Mouse (Mus musculus) ES-E14 (cell line): ENCODE measurements around the gene Il6ra. TPM values are rescaled to one million over a fixed set of nuclear protein-coding genes. Genes with fewer than 3 reads are reported as not detected.

Experiments used
- DNase-seq: peaks from one replicate; pipeline ENCODE4 v3.0.0-alpha.2; 2013; ENCODE audit warnings: low read depth, low spot score
- H3K27ac ChIP-seq: 2 replicates; pipeline ENCODE4 v1.5.1; 2012; ENCODE audit warnings: low read depth, mild to moderate bottlenecking, low read length, moderate library complexity, mixed read lengths; ENCODE audit not compliant: poor library complexity, insufficient read depth, severe bottlenecking
- H3K36me3 ChIP-seq: 2 replicates; pipeline ENCODE4 v1.6.1; 2012; ENCODE audit warnings: mild to moderate bottlenecking, low read length, moderate library complexity, mixed read lengths; ENCODE audit not compliant: control insufficient read depth, poor library complexity, insufficient read depth, severe bottlenecking
- H3K4me1 ChIP-seq, 2 experiments: fragments of 150-350 bp in 1 of 2; sonication (generic) in 1 of 2; 2 replicates each; pipeline ENCODE4 v1.6.1; 2012; ENCODE audit warnings: low read length in 2 of 2, mild to moderate bottlenecking in 1 of 2, mixed read lengths in 1 of 2; ENCODE audit not compliant: control insufficient read depth in 2 of 2, insufficient read depth in 2 of 2, poor library complexity in 1 of 2
- H3K4me3 ChIP-seq, 2 experiments: fragments of 150-350 bp in 1 of 2; sonication (generic) in 1 of 2; 2 replicates each; pipeline ENCODE4 v1.5.1; 2012; ENCODE audit warnings: low read length in 2 of 2, low read depth in 1 of 2, mild to moderate bottlenecking in 1 of 2, mixed read lengths in 1 of 2; ENCODE audit not compliant: insufficient read depth in 1 of 2, poor library complexity in 1 of 2, severe bottlenecking in 1 of 2
- H3K9ac ChIP-seq: 2 replicates; pipeline ENCODE4 v1.6.1; 2012; ENCODE audit warnings: low read depth, mild to moderate bottlenecking, low read length, mixed read lengths; ENCODE audit not compliant: poor library complexity, insufficient read depth, severe bottlenecking
- H3K9me3 ChIP-seq: fragments of 150-350 bp; sonication (generic); 2 replicates; pipeline ENCODE4 v1.6.1; 2012; ENCODE audit warnings: low read depth, mild to moderate bottlenecking, low read length; ENCODE audit not compliant: control insufficient read depth, insufficient read depth
- CHD2 ChIP-seq: IDR thresholded peaks from 2 replicates; pipeline ENCODE4 v1.6.1; 2014; ENCODE audit warnings: mild to moderate bottlenecking, low read depth, low read length, inconsistent platforms
- HCFC1 ChIP-seq: IDR thresholded peaks from 2 replicates; pipeline ENCODE4 v1.6.1; 2012; ENCODE audit warnings: low read length, inconsistent platforms, borderline replicate concordance; ENCODE audit not compliant: insufficient read depth
- MAFK ChIP-seq: IDR thresholded peaks from 2 replicates; pipeline ENCODE4 v1.6.1; 2014; ENCODE audit warnings: mild to moderate bottlenecking, low read depth, low read length, inconsistent platforms; ENCODE audit not compliant: insufficient read depth
- ZC3H11A ChIP-seq: IDR thresholded peaks from 2 replicates; pipeline ENCODE4 v1.6.1; 2012; ENCODE audit warnings: low read depth, mild to moderate bottlenecking, inconsistent platforms, low read length, borderline replicate concordance
- ZNF384 ChIP-seq: IDR thresholded peaks from 2 replicates; pipeline ENCODE4 v1.6.1; 2012; ENCODE audit warnings: low read depth, low read length, inconsistent platforms
- in situ Hi-C, 2 experiments: fragments of 600-800 bp; cut with MboI; formaldehyde crosslinking; loops; one replicate each; pipeline ENCODE4 v1.15.1; 2025; ENCODE audit warnings: low sequenced_read_pairs in 2 of 2, inconsistent platforms in 1 of 2; ENCODE audit not compliant: unreplicated experiment in 2 of 2
- total RNA-seq: library from RNA; depleted of rRNA; stranded (reverse); fragments of 300-350 nt; gene quantifications from 2 replicates; pipeline ENCODE4 v1.2.3, GENCODE M21; 2012

The Il6ra gene
- total RNA-seq, 1 experiment: 1.0 TPM

- H3K27ac ChIP-seq: no peak overlapping the region
- H3K9ac ChIP-seq: no peak overlapping the region
- peaks cover 0 to 20% of the 10 kb centered on the region in 2 experiments; a peak in 2 of 4 replicates for H3K4me1 ChIP-seq
- TF ChIP-seq HCFC1 (no peak), MAFK (no peak), CHD2 (no peak), ZNF384 (no peak), ZC3H11A (no peak)
- no peak for DNase-seq
- H3K9me3 ChIP-seq: no peaks in the 10 kb centered on the region
- peaks cover 8% of the 10 kb centered on the region for H3K36me3 ChIP-seq
- in situ Hi-C loops: no loop called here
- no peak overlapping the region for H3K4me3 ChIP-seq
Measured at GRCm38 (mm10) chr3:89959435-89959834, 46.4 kb upstream of the Il6ra start.

DNA sequence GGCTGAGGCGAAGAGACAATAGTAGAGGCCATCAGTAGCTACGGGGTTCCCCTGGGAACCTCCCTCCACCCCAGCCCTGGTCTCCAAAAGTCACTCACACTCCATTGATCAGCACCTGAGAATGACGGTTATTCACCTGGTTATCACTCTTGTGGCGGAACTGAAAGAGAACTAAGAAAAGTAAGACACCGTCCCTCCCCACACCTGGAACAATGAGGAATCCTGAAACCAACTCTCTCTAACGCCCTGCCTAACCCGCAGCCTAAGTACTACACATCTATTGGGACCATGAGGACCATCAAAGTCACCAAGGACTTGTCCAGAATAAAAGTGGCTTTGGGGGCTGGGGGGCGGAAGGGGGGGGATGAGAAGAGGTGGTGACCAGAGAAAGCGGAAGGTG lies 44.9 kb upstream of the Il6ra start:
- Histone ChIP-seq H3K4me1 (peaks cover 0 to 22% of the 10 kb centered on the region in 2 experiments; a peak in 2 of 4 replicates), H3K9me3 (no peaks in the 10 kb centered on the region), H3K4me3 (no peak overlapping the region), H3K9ac (no peak overlapping the region), H3K36me3 (peaks cover 13% of the 10 kb centered on the region), H3K27ac (no peak overlapping the region)
- no peak for DNase-seq
- in situ Hi-C loops: no loop called here
- no peak for TF ChIP-seq CHD2
- no peak for TF ChIP-seq ZC3H11A
- TF ChIP-seq HCFC1: no peak
- no peak for TF ChIP-seq MAFK
- no peak for TF ChIP-seq ZNF384

- no peaks in the 10 kb centered on the region for H3K9me3 ChIP-seq
- H3K4me1 ChIP-seq: peaks cover 0 to 18% of the 10 kb centered on the region in 2 experiments; a peak in 1 of 4 replicates
- peaks cover 22% of the 10 kb centered on the region for H3K36me3 ChIP-seq
- no peak overlapping the region for H3K27ac ChIP-seq
- TF ChIP-seq CHD2: no peak
- TF ChIP-seq HCFC1: no peak
- TF ChIP-seq ZNF384: no peak
- TF ChIP-seq ZC3H11A: no peak
- no peak for TF ChIP-seq MAFK
- no peak overlapping the region for H3K9ac ChIP-seq
- DNase-seq: no peak
- H3K4me3 ChIP-seq: no peak overlapping the region
- in situ Hi-C loops: no loop called here
Measured at GRCm38 (mm10) chr3:89956177-89956971, 43.4 kb upstream of the Il6ra start.

DNA sequence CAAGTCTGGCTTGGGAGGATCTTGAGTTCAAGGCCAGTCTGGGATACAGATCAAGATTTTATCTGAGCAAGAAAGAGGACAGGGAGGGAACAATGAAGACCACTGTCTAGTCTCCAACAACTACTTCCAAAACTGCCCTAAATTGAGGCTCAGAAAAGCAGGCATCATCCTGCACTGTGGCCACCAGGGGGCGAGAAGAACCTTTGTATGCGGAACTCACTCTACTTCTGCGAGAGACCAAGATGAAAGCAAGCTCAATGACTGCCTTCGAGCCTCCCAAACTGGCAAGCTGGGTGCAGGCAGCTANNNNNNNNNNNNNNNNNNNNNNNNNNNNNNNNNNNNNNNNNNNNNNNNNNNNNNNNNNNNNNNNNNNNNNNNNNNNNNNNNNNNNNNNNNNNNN lies 40.4 kb upstream of the Il6ra start:
- H3K36me3 ChIP-seq: peaks cover 40% of the 10 kb centered on the region
- no peak overlapping the region for H3K4me3 ChIP-seq
- H3K27ac ChIP-seq: no peak overlapping the region
- H3K9ac ChIP-seq: no peak overlapping the region
- no peaks in the 10 kb centered on the region for H3K9me3 ChIP-seq
- in situ Hi-C loops: no loop called here
- peaks cover 0 to 8% of the 10 kb centered on the region in 2 experiments; a peak in 1 of 4 replicates for H3K4me1 ChIP-seq
- 0 out of 2 replicates have a peak, but pooled peaks have one; percentile 30 for TF ChIP-seq HCFC1
- no peak for TF ChIP-seq ZC3H11A
- TF ChIP-seq ZNF384: no peak
- TF ChIP-seq CHD2: no peak
- TF ChIP-seq MAFK: no peak
- DNase-seq: peak; percentile 63
